Mouse (Mus musculus) gastrocnemius, postnatal 36 days (tissue): ENCODE measurements at regions not wholly inside any gene's neighbourhood (a gene's known extent, or its start where the extent isn't known, plus 50 kb on each side); places are given as distances from the start of the nearest gene placed in this dataset.

Source experiments
- DNase-seq, 2 experiments: peaks; one replicate each; pipeline ENCODE4 v3.0.0; 2022
- intact Hi-C: fragments of 180-260 bp; cut with DNase I; formaldehyde crosslinking; loops from one replicate; pipeline ENCODE4 v1.15.1; 2025

DNA sequence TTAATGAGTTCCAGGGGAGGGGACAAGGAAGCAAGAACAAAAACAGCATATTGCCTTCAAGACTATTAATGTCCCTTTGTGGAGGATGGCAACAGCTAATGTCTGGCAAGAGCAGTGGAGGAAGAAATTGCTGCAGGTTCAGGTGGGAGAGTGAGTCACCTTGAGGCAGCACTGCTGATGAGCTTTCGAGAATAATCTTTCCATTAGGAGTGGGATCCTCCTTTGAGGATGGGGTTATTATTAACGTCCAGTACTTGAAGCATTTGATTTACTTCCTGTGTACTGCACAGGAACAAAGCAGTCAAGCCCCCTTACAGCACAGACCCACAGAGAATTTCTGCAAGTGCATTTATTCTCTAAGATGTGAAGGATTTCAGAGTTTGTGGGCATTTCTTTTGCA is 671.2 kb upstream of the Stxbp6 start:
- no peak for DNase-seq
- intact Hi-C loops = no loop called here

DNA sequence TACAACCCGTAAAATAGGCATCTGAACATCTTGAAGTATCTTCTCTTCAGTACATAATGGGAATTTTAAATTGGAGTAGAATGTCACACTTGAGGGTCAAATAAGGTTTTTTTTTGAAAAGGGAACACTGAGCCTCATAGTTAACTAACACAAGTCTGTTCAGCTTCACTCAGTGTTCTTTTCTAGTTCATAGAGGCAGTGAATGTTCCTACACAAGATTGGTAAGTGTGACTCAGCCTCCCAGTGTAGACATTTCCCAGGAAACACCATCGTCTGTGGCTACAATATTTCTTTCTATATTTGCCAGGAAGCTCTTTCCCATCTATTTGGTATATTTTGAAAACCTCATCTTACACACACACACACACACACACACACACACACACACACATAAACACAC is 670.1 kb upstream of the Stxbp6 start:
- DNase-seq = no peak
- intact Hi-C loops = no loop called here

DNA sequence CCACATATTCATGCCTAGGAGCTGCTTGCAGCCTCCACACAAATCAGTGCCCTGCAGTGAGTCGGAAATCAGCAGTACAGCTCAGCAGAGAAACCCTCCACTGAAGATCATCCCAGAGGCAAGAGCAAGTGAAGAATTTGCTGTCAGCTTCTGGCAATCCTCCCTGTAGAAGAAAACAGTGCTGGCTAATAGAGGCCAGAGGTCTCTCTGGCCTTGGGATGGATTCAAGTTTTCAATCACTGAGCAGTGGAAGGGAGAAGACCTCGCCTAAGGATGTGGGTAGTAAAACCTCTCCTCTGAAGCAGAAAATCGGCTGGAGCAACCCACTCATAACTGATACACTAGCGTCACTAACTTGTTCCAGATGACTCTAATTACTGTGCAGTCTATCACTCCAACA is 659.2 kb upstream of the Stxbp6 start:
- intact Hi-C loops = no loop called here
- no peak for DNase-seq

DNA sequence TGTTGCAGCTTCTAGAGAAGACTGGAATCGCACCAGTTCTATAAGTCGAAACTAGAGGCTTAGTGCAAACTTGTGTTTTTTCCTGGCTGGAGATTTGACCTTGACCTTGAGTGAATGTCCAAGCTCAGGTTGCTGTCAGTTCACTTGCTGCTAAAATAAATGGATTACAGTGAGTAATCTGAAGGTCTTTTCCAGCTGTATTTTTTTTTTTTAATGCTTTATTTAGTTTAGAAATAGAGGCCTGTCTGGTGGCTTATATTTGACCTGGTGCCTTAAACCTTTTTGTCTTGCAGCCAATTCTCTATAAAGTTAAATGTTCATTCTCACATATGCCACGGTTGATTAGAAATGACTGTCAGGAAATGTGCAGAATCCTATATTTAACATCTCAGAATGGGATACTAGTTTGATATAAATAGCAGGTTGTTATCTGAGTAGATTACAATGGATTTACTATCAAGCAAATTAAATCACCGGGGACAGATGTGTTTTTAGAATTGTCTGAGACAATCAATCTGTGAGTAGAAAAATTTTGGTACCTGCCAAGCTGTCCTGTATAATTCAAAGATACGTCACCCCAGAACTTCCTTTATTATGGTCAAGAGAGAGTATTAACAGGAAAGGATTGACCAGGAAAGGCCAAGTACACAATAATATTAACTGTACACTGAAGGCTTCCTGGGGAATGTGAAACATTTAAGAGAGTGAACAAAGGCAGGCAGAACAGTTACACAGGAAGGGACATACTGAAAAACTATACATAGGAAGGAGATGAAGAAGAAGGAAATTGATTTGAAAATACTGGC is 650.3 kb upstream of the Stxbp6 start:
- DNase-seq = no peak
- intact Hi-C loops = no loop called here

DNA sequence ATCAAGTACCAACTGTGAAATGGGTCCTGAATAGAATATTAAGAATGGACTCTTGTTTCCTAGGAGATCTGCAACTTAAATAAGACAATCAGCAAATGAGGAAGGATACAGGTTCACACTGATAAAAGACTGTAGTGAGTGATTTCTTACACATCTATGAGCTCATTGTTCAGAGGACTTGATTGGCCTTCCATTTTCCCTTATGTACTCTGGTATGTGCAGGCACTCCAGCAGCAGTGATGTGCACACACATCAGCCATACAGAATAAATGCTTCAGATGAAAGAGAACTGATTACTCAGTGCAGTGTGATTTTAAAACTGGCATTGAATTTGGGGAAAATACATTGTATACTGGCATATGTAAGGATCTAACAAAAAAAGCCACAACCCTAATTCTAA is 636.8 kb upstream of the Stxbp6 start:
- intact Hi-C loops = no loop called here
- no peak for DNase-seq

DNA sequence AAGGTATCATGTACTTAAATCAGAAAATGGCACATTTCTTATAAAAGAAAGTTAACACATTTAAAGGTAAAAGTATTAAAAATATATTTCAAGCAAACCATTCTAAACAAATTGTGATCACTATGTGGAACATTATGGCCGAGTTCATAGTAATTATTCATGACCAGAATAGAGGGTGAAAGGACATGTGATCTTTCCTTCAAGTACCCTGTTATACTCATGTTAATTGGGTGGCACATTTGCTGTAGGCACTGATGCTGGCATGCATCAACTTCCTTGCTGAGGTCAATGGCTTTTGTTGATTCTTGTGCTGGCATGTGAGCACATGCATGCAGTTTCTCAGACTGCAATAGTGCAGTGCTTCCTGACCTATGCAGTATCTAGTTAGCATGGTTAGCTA is 636.3 kb upstream of the Stxbp6 start:
- DNase-seq = no peak
- intact Hi-C loops = no loop called here

DNA sequence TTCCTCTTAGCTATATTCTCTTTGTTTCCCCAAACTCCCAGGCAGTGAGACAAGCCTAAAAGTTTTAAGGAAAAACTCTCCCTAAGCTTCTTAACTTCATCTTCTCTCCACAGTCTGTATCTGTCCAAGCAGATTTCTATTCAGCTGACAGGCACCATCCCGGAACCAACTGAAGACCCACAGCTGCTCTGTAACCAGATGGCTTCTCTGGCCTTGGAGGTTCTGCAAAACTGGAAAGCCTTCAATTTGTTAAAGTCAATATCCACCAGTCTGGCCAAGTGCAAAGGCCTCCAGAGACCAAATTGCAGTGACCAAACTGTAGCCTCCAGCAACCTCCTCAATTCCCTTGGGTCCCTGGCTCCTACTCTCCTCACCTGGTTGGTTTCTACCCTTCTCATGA is 614.8 kb upstream of the Stxbp6 start:
- DNase-seq = no peak
- intact Hi-C loops = no loop called here

DNA sequence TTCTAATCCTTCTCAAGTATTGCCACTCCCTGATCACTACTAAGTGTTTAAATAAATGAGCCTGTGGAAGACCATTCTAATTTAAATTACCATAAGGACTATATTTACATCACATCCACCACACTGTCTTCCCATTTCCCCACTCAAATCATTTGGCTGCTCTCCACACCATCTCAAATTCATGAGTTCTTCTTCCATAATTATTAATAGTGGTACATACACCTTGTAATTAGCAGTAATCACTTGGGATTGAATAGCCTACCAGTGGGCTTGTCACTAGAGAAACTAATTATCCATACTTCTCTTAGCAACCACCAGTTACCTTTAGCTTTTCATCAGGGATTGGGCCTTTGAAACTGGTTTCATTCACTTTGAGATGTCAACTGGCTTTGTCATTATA is 612.3 kb upstream of the Stxbp6 start:
- DNase-seq = no peak
- intact Hi-C loops = no loop called here

DNA sequence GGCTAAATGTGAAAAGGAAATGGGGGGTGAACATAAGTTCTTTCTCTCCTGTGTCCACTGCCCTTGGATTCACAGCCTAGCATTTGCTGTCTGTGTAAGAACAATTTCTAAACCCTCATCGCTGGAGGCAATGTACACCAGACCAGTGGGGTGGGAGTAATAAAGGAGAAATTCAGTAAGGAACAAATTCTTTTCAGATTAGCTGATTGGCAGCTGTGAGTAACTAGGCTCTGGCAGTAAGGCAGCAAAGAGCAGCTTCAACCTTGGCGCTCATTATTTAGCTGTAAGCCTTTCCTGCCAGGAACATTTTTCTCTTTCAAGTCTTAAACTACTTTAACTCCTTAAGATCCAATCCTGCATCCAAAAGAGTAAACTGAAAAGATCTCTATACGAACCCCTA is 597.9 kb upstream of the Stxbp6 start:
- intact Hi-C loops = no loop called here
- no peak for DNase-seq

DNA sequence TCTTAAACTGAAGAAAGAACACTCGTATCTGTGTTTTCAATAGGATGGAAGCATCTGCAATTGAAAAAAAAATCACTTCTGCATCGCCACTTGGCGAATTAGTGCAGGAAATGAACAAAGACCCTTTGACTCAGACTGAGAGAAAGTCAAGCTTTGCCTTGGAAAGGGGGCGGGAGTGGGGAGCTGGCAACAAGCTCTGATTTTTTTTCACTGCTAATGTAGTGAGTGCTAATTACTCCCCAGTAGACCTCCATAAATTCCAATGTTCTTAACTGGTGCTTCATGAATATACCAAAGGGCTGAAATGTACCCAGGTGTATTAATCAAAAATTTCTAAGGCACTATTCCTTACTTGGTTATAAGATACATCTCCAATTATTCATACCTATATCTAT is 597.0 kb upstream of the Stxbp6 start:
- intact Hi-C loops = no loop called here
- no peak for DNase-seq

DNA sequence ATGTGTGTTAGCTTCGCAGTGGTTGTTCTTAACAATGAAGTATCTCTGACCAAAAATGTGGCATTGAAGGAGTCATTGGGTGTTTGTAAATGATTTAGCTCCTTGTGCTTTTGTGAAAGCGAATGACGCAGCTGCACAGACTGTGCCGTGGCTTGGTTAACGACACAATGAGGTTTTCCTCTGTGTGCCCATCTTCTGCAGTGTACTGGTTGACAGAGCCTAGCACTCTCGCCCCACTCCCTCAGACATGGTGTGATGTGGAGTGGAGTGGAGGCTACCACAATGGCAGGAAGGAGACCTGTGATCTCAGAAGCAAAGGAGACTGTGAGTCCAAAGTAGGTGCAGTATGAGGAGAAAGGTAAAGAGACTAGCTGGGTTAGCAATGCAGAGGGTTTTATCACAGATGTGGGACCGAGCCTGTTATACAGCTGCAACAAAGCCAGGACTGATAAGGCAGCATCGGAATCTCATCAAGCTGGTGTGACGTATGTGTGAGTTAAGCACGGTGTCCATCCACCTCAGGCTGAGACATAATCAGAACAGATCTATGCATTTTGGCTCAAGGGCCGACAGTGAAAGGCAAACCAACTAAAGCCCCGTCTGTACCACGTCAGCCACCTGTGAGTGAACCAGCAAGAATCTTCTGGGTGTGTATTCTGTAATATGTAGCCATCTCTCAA is 596.5 kb upstream of the Stxbp6 start:
- intact Hi-C loops = no loop called here
- DNase-seq = no peak

DNA sequence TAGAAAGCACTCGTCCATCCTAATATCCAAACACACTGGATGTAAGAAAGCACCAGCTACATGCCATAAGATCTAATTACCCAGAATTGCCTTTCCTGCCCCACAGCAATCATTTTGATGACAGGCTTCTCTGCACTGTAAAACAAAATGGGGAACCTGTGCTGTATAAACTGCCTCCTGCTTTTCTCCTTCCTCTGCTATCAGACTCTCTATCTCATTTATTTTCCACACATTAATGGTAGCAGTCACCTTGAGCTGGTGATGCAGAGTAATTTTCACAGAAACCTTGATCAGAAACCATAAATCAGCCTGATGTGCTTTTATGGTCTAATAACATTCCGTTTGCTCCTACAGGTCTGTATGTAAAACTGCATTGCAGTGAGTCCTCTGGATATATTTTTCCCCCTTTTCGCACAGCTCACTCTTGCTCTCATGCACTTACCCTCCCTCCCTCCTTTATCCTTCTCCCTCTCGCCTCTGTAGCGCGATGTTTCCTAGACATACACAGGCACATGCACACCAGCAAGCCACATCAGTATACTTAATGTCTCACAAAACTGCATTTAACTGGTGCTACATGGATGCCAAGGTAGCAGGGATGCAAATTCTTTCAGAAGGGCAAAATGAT is 595.9 kb upstream of the Stxbp6 start:
- intact Hi-C loops = no loop called here
- no peak for DNase-seq

DNA sequence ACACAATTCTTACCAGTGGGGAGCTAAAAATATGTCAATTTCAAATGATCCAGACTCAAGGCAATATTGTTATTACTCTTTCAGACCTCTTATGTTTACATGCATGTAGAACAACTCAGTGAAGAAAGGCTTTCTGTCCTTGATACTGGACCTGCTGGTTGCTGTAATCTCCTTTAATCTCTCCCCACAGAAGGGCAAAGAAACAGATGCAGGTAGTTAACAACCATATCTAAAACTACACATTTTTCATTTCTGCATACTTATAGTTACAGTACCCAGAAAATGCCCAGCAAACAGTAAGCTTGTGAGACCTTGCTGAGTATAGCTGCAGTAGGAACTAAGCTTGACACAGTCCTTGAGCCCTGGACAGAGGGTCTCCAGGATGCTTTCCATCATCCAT is 585.1 kb upstream of the Stxbp6 start:
- intact Hi-C loops = no loop called here
- DNase-seq = no peak

DNA sequence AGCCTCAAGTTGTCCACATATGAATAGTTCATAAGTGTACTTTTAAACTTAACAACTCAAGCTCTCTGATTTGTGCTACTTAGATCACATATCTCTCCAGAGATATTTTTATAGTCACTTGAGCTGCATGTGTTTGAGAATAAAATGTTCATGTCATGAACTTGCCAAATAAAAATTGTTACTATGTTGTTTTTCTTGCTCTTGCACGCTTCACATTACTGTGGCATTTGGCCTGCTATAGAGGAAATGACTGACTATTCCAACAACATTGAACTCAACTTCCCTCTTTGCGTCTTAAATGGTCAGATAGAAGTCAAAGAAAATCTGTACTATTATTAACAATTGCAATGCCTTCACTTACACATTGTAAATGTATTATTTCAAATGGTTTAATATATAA is 582.1 kb upstream of the Stxbp6 start:
- no peak for DNase-seq
- intact Hi-C loops = no loop called here

DNA sequence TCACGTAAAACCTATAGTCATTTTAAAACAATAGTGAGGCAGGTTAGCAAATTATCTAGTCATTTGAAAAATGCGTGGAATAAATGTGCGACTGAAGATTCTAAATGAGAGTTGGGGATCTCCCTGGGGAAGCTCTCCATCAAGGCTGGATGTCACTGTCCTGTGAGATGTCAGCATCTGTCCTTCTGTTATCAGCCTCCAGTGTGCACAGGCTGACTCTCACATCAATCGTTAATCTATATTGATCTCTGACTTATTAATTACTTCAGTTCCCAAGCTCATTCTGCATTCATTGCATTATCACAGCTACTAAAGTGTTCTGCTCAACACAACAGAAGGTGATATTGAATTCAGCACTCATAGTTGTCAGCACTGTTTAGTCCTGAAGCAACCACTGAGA is 574.1 kb upstream of the Stxbp6 start:
- intact Hi-C loops = no loop called here
- DNase-seq = no peak

DNA sequence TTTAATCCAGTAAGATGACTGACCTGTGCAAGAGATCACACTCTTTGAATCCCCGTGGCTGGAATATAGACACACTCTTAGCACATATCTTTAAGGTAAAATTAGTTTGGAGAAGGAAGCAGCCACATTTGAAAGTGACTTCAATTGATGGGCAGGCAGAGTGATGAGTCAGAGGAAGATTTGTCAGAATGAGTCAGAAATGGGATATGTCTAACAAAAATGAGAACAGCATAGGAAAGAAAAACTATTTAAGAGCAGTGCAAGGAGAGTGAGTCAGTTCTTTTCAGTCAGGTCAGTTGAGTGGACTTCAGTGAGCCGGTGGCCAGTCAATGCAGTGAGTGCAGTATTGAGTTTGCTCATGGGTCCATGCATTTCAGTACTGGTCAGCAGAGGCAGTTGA is 569.7 kb upstream of the Stxbp6 start:
- no peak for DNase-seq
- intact Hi-C loops = no loop called here

DNA sequence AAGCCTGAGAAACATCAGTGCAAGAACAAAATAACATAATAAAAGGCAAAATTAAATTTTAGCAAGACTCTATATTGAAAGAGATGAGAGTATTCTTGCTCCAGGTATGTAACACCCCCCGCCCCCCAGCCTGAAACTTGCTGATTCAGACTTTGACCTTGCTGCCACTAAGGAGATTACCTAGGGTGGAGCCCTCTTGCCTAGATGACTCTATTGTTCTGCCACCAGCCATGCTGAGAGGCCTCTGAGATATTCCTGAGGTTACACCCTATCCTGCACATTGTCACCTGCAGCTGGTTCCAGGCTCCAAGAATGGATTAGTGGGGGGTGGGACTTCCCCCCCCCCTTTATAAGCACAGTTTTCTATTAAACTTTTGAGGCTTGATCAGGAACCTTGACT is 548.3 kb upstream of the Stxbp6 start:
- intact Hi-C loops = no loop called here
- DNase-seq = no peak

DNA sequence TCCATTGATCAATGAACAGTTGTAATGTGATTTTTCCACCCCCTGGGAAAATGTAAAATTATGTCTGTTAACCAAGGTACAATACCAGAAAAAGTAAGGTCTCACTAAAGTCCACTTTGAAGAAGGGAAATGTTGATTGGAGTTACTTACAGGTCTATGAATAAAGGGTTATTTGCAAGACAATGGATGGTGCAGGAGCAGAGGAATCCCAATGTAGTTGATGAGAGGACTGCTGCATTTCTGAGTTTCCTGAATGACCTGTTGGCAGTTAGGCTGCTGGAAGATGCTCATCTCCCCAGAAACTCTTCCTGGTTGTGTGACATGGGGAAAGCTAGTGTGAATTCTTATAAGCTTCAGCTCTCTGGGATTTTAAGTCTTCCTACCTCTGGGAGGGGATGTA is 545.5 kb upstream of the Stxbp6 start:
- intact Hi-C loops = no loop called here
- DNase-seq = no peak

DNA sequence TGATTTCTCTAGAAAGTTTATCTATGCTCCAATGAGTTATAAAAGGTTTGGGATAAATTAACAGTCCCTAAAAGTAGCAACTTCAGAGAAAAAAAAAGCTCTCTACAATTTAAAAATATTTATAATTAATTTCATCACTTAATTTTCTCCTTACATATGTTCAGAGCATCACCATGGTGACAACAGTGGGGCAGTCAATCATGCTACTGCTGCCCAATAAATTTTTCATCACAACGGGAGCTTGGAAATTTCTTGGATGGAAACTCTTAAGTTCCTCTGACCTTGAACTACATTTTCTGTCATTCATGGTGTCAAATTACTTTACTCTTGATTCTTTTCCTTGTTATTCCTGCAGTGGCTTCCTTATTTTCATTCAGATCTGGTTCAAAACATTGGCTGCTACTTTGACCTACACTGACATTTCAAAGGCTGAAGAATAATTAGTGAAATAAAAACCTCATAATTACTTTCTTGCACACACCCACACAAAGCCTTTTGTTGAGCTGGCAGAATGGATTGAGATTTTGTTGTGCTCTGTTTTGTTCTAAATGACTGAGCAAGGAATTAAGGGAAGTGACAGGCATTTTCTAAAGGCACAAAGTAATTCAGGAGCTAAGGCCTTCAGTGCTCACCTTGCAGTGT is 540.1 kb upstream of the Stxbp6 start:
- intact Hi-C loops = no loop called here
- DNase-seq = no peak

DNA sequence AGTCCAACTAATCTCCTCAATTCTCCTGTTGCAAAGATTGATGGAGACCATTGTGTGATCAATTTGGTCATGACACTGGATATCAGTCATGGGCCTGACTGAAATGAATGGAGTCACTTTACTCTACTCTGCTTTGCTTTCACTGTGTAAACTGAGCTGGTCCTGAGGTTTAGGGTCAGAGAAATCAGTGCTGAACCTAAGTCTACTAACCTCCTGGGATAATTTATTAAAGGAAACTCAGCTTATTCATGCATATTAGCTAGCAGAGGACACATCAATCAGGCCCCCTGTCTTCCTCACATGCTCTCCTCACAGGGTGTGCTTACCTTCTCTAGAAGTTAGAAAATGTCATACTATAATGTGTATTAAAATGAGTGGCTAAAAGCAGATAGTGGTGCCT is 539.6 kb upstream of the Stxbp6 start:
- no peak for DNase-seq
- intact Hi-C loops = no loop called here

DNA sequence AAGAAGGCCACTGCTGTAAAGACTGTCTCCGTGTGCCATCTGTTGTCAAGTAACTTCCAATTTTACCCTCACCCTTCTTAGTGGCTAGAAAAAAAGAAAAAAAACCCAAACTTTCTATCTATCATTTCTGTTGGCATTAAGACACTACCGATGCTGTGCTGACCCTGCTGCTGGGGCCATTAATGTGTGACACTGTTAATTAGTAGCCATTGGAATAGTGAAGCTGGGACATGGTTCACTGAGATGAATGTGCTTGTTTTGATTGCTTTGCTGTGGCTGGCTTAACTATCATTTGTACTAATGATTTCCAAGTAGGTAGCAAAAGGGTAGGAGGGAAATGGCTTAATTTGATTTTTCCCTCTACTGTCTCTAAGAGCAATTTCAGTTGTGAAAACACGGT is 524.9 kb upstream of the Stxbp6 start:
- intact Hi-C loops = no loop called here
- no peak for DNase-seq
